In genomic region chr9:20715332-20715731, GRCm38 (mm10) we compare ENCODE assay signal across 12 mouse cellular contexts. TPM values are rescaled to one million over a fixed set of nuclear protein-coding genes. Genes with fewer than 3 reads are reported as not detected.
DNase-seq lines count a peak whose midpoint lies in the region; ATAC-seq and TF ChIP-seq lines count a peak whose summit lies in the region.
"Had no signal": no experiment of that assay in that cellular context is flagged by ENCODE, and none has a peak within 500 bp of the region (broad histone marks: within the 10 kb centered on the region; RNA-seq: fewer than 3 reads in every experiment).

No protein-coding gene starts in this region.

- no peak for ATAC-seq in G1E (ENCODE audit: extremely low read depth, insufficient number of reproducible peaks, low FRiP score, poor library complexity, severe bottlenecking)
- no peak for ATAC-seq in liver, embryonic 14.5 days (ENCODE audit: insufficient read depth)
- ATAC-seq: forebrain, embryonic 14.5 days had no signal

- no peaks in the 10 kb centered on the region for H3K36me3 ChIP-seq in kidney, adult 2 months (ENCODE audit: control insufficient read depth, insufficient read depth, low read length)
- no peaks in the 10 kb centered on the region for H3K36me3 ChIP-seq in G1E (replicated peaks)
- H3K36me3 ChIP-seq in liver, embryonic 14.5 days (replicated peaks; ENCODE audit: control insufficient read depth, insufficient read depth, low read depth): no peaks in the 10 kb centered on the region
- peaks cover 55% of the 10 kb centered on the region for H3K36me3 ChIP-seq in hindbrain, embryonic 10.5 days

- TF ChIP-seq CTCF in kidney, adult 2 months (conservative IDR thresholded peaks at IDR 0.05; ENCODE audit: insufficient read depth, insufficient read length, low read depth, low read length): 0 out of 2 replicates have a peak, but pooled peaks have one; percentile 22
- TF ChIP-seq CTCF in G1E (IDR thresholded peaks at IDR 0.05; ENCODE audit: low read depth, low read length): peak; percentile 73
- peak; percentile 72 for TF ChIP-seq CTCF in liver, embryonic 14.5 days (IDR thresholded peaks at IDR 0.05; ENCODE audit: low read depth)

- no peak overlapping the region for H3K27ac ChIP-seq in kidney, adult 2 months (ENCODE audit: insufficient read depth, low read depth, low read length)
- no peak overlapping the region for H3K27ac ChIP-seq in liver, embryonic 14.5 days
- H3K27ac ChIP-seq in hindbrain, embryonic 10.5 days: no peak overlapping the region
- H3K27ac ChIP-seq: hindbrain, embryonic 13.5 days had no signal

- TF ChIP-seq EP300 in liver, embryonic 14.5 days (IDR thresholded peaks at IDR 0.05; ENCODE audit: low read depth): no peak

- no peak overlapping the region for H3K4me3 ChIP-seq in kidney, adult 2 months (ENCODE audit: insufficient read depth, low read depth, low read length)
- H3K4me3 ChIP-seq in G1E (ENCODE audit: low read depth, low read length): no peak overlapping the region
- H3K4me3 ChIP-seq in liver, embryonic 14.5 days (ENCODE audit: insufficient read depth in 1 of 2, low read depth in 2 of 2, low read length in 2 of 2): no peak overlapping the region
- no peak overlapping the region for H3K4me3 ChIP-seq in hindbrain, embryonic 10.5 days
- H3K4me3 ChIP-seq: hindbrain, embryonic 13.5 days had no signal

- no peak overlapping the region for H3K9ac ChIP-seq in liver, embryonic 14.5 days (replicated peaks)
- H3K9ac ChIP-seq: hindbrain, embryonic 13.5 days had no signal

- H3K27me3 ChIP-seq in kidney, adult 2 months (replicated peaks; ENCODE audit: control insufficient read depth, insufficient read depth, low read length): no peaks in the 10 kb centered on the region
- H3K27me3 ChIP-seq in G1E (ENCODE audit: insufficient read depth, low read length): peaks cover 6% of the 10 kb centered on the region
- no peaks in the 10 kb centered on the region for H3K27me3 ChIP-seq in liver, embryonic 14.5 days (ENCODE audit: control insufficient read depth, insufficient read depth, low read length)
- H3K27me3 ChIP-seq in hindbrain, embryonic 10.5 days (ENCODE audit: insufficient read depth, poor library complexity, severe bottlenecking): no peaks in the 10 kb centered on the region
- H3K27me3 ChIP-seq: hindbrain, embryonic 13.5 days had no signal

- no peak overlapping the region for H3K4me2 ChIP-seq in liver, embryonic 14.5 days (ENCODE audit: low read depth)
- H3K4me2 ChIP-seq: hindbrain, embryonic 13.5 days had no signal

- DNase-seq in kidney, adult 2 months: no peak
- no peak for DNase-seq in kidney, adult 18-20 months
- DNase-seq in A20 (ENCODE audit: low read depth, low spot score) (peak; percentile 59), G1E (ENCODE audit: low spot score) (no peak)
- no peak for DNase-seq in liver, embryonic 14.5 days (ENCODE audit: low read depth in 3 of 3, low spot score in 3 of 3)
- no peak for DNase-seq in adrenal gland, adult 8-10 months
- no peak for DNase-seq in heart, adult 8-10 months (ENCODE audit: low spot score)
- no peak for DNase-seq in hindbrain, embryonic 10.5 days (ENCODE audit: low spot score)
- DNase-seq: kidney, postnatal 25 days; lung, postnatal 14 days had no signal

- TF ChIP-seq POLR2A in kidney, adult 2 months (IDR thresholded peaks at IDR 0.05; ENCODE audit: low read depth, low read length): no peak

- no peaks in the 10 kb centered on the region; the same call in 1 of the 2 replicates for H3K9me3 ChIP-seq in G1E (replicated peaks)
- H3K9me3 ChIP-seq in liver, embryonic 14.5 days (ENCODE audit: control insufficient read depth, low read length): no peaks in the 10 kb centered on the region
- H3K9me3 ChIP-seq in hindbrain, embryonic 10.5 days: peaks cover 10% of the 10 kb centered on the region
- H3K9me3 ChIP-seq: hindbrain, embryonic 13.5 days had no signal

- 80% methylated on average over 7 of the region's 7 CpGs for whole genome bisulfite sequencing in kidney, adult 2 months
- 58% methylated on average over 7 of the region's 7 CpGs for WGBS in liver, embryonic 14.5 days (ENCODE audit: insufficient replicate concordance)
- 72% methylated on average over 7 of the region's 7 CpGs for WGBS in hindbrain, embryonic 10.5 days

- H3K4me1 ChIP-seq in kidney, adult 2 months (ENCODE audit: control insufficient read depth, insufficient read depth, low read length): no peaks in the 10 kb centered on the region
- no peaks in the 10 kb centered on the region for H3K4me1 ChIP-seq in G1E (ENCODE audit: insufficient read depth, low read depth, low read length)
- no peaks in the 10 kb centered on the region for H3K4me1 ChIP-seq in liver, embryonic 14.5 days (replicated peaks; ENCODE audit: control insufficient read depth in 2 of 2, insufficient read depth in 2 of 2, low read length in 1 of 2)
- peaks cover 20% of the 10 kb centered on the region for H3K4me1 ChIP-seq in hindbrain, embryonic 10.5 days (replicated peaks)

RNA-seq across cellular contexts. Expression of gene Olfm2, which starts 30.8 kb away (rescaled TPM):
- 2.0 and 2.3 TPM in 2 replicates for polyA plus RNA-seq in kidney, adult 2 months (2012; rRNA removed)
- total RNA-seq in G1E (2014; fragmentation: Nextera tagmentation) (not detected in 2 replicates), G1E (2017) (0.06 TPM in 1 of 2 replicates, not detected in the other)
- polyA plus RNA-seq in G1E (2012): not detected in 2 replicates
- 0.06 and 0.18 TPM in 2 replicates for polyA plus RNA-seq in liver, embryonic 14.5 days (2012; rRNA removed)
- 0.10 TPM in 1 of 2 replicates, not detected in the other for polyA plus RNA-seq in liver, embryonic 14.5 days (2014; fragmentation: Nextera tagmentation; extraction: Ambion mirVana)
- 1 to 10 TPM in 1 of 4 experiments, under 1 TPM in 3; 0.42 to 1.1 (median 0.71) TPM for total RNA-seq in adrenal gland, adult 8-10 months (2022)
- under 1 TPM in 3 of 4 experiments, not detected in 1; 0.16 to 0.22 (median 0.22) TPM for total RNA-seq in heart, adult 8-10 months (2022)
- polyA plus RNA-seq in hindbrain, embryonic 10.5 days (2016; fragmentation: Nextera tagmentation; extraction: Ambion mirVana): 46.9 and 76.4 TPM in 2 replicates

Comparison
In these comparisons a context has a peak if more than half of its experiments do, and no peak if none do; other contexts are left out.
1. CTCF ChIP-seq: peak in every context shown above with its lines; median percentile 73 in G1E; 72 in liver, embryonic 14.5 days; 22 in kidney, adult 2 months.
2. RNA of gene Olfm2, which starts 30.8 kb away (polyA plus RNA-seq): 46.9 to 76.4 TPM in hindbrain, embryonic 10.5 days; 2.0 to 2.3 TPM in kidney, adult 2 months, 0.06 to 0.18 TPM in liver, embryonic 14.5 days and not detected in G1E; every median in the first group is over 10 times any median in the second.